Mouse (Mus musculus) limb, embryonic 15.5 days (tissue): ENCODE results near the gene Kcnq1. TPM values are rescaled to one million over a fixed set of nuclear protein-coding genes. Genes with fewer than 3 reads are reported as not detected.

Source experiments
- ATAC-seq: fragments of 200-750 bp; cut with Nextera tagmentation; 2 replicates; pipeline ENCODE4 v1.8.0; 2017; ENCODE audit warnings: low read depth, moderate TSS enrichment; ENCODE audit not compliant: insufficient number of reproducible peaks, low FRiP score, low TSS enrichment
- H3K27ac ChIP-seq: fragments of 300-500 bp; sonication (generic); 2 replicates; pipeline ENCODE4 v1.5.1; 2015; ENCODE audit warnings: moderate library complexity, mild to moderate bottlenecking, inconsistent platforms
- H3K27me3 ChIP-seq: fragments of 300-500 bp; sonication (generic); 2 replicates; pipeline ENCODE4 v1.6.1; 2015; ENCODE audit warnings: inconsistent platforms
- H3K36me3 ChIP-seq: fragments of 300-500 bp; sonication (generic); 2 replicates; pipeline ENCODE4 v1.6.1; 2015; ENCODE audit warnings: inconsistent platforms
- H3K4me1 ChIP-seq: fragments of 300-500 bp; sonication (generic); 2 replicates; pipeline ENCODE4 v1.6.1; 2015; ENCODE audit warnings: inconsistent platforms
- H3K4me2 ChIP-seq: fragments of 300-500 bp; sonication (generic); 2 replicates; pipeline ENCODE4 v1.6.1; 2015; ENCODE audit warnings: mild to moderate bottlenecking, inconsistent platforms
- H3K4me3 ChIP-seq: fragments of 300-500 bp; sonication (generic); 2 replicates; pipeline ENCODE4 v1.5.1; 2015; ENCODE audit warnings: mild to moderate bottlenecking, inconsistent platforms
- H3K9ac ChIP-seq: fragments of 300-500 bp; sonication (generic); 2 replicates; pipeline ENCODE4 v1.6.1; 2015; ENCODE audit warnings: inconsistent platforms
- H3K9me3 ChIP-seq: fragments of 300-500 bp; sonication (generic); 2 replicates; pipeline ENCODE4 v1.6.1; 2016; ENCODE audit warnings: inconsistent platforms
- WGBS: fragments of 180-500 bp; shearing (Covaris S2); methylation state at CpG from one replicate; pipeline ENCODE4 v1.1.7; 2015; 5-methylcytosine and 5-hydroxymethylcytosine counted together
- polyA plus RNA-seq: library from polyadenylated mRNA; unstranded; fragments of >200 nt; fragmentation: Nextera tagmentation; extraction: Ambion mirVana; gene quantifications from 2 replicates; pipeline ENCODE4 v1.2.1, GENCODE M21; 2015

The Kcnq1 gene
- 1.1 and 2.1 TPM in 2 replicates for polyA plus RNA-seq

GRCm38 (mm10) chr7:143106062-143106461, at the start of gene Kcnq1:
Kcnq1 (plus strand) TSS chr7:143106362.
- H3K27ac ChIP-seq = no peak within 1 kb of the TSS
- peaks cover 19% of the 10 kb centered on the region for H3K4me1 ChIP-seq
- WGBS = 67% methylated on average over 4 of the region's 4 CpGs
- no peaks in the 10 kb centered on the region for H3K36me3 ChIP-seq
- no peaks in the 10 kb centered on the region for H3K9me3 ChIP-seq
- peak within 1 kb of the TSS; percentile 17; the same call in 1 of the 2 replicates for H3K9ac ChIP-seq
- peak within 1 kb of the TSS; percentile 37 for H3K4me3 ChIP-seq
- ATAC-seq = no peak
- peak within 1 kb of the TSS; percentile 73 for H3K4me2 ChIP-seq
- peaks cover 54% of the 10 kb centered on the region for H3K27me3 ChIP-seq

- Histone ChIP-seq H3K27ac (peak overlapping the region; percentile 82; the same call in 1 of the 2 replicates), H3K4me2 (0 out of 2 replicates have a peak overlapping the region, but pooled peaks have one; percentile 12), H3K4me1 (peaks cover 81% of the 10 kb centered on the region), H3K36me3 (peaks cover 34% of the 10 kb centered on the region), H3K9me3 (no peaks in the 10 kb centered on the region), H3K4me3 (no peak overlapping the region), H3K27me3 (no peaks in the 10 kb centered on the region), H3K9ac (no peak overlapping the region)
- 80% methylated on average over 5 of the region's 5 CpGs for WGBS
- no peak for ATAC-seq
Measured at GRCm38 (mm10) chr7:143057023-143057422, 49.1 kb upstream of the Kcnq1 start.

GRCm38 (mm10) chr7:143057667-143058220, 48.4 kb upstream of the Kcnq1 start:
- no peak overlapping the region for H3K9ac ChIP-seq
- H3K4me2 ChIP-seq = peak overlapping the region; percentile 20; the same call in 1 of the 2 replicates
- H3K27ac ChIP-seq = peak overlapping the region; percentile 82
- H3K9me3 ChIP-seq = no peaks in the 10 kb centered on the region
- H3K4me1 ChIP-seq = peaks cover 81% of the 10 kb centered on the region
- ATAC-seq = no peak
- H3K36me3 ChIP-seq = peaks cover 42% of the 10 kb centered on the region
- H3K27me3 ChIP-seq = no peaks in the 10 kb centered on the region
- H3K4me3 ChIP-seq = no peak overlapping the region
- WGBS = 80% methylated on average over 9 of the region's 9 CpGs

- Histone ChIP-seq H3K4me2 (peak overlapping the region; percentile 20; the same call in 1 of the 2 replicates), H3K4me1 (peaks cover 81% of the 10 kb centered on the region), H3K9ac (no peak overlapping the region)
Measured at GRCm38 (mm10) chr7:143058221-143058697, 47.9 kb upstream of the Kcnq1 start.

GRCm38 (mm10) chr7:143059202-143059870, 46.8 kb upstream of the Kcnq1 start:
- ATAC-seq = no peak
- WGBS = 44% methylated on average over 5 of the region's 5 CpGs
- no peak overlapping the region for H3K9ac ChIP-seq
- no peaks in the 10 kb centered on the region for H3K9me3 ChIP-seq
- H3K36me3 ChIP-seq = peaks cover 57% of the 10 kb centered on the region
- 0 out of 2 replicates have a peak overlapping the region, but pooled peaks have one; percentile 20 for H3K4me2 ChIP-seq
- H3K27me3 ChIP-seq = no peaks in the 10 kb centered on the region
- H3K27ac ChIP-seq = peak overlapping the region; percentile 82
- H3K4me3 ChIP-seq = no peak overlapping the region
- peaks cover 80% of the 10 kb centered on the region for H3K4me1 ChIP-seq

More at GRCm38 (mm10) chr7:143058221-143058697, 47.9 kb upstream of the Kcnq1 start:
- ATAC-seq = no peak
- peaks cover 47% of the 10 kb centered on the region for H3K36me3 ChIP-seq
- H3K27ac ChIP-seq = peak overlapping the region; percentile 82
- WGBS = 66% methylated on average over 5 of the region's 5 CpGs
- no peaks in the 10 kb centered on the region for H3K27me3 ChIP-seq
- H3K9me3 ChIP-seq = no peaks in the 10 kb centered on the region
- no peak overlapping the region for H3K4me3 ChIP-seq

- 0 out of 2 replicates have a peak, but pooled peaks have one; percentile 17 for ATAC-seq
- peaks cover 50% of the 10 kb centered on the region for H3K4me1 ChIP-seq
- H3K4me2 ChIP-seq = no peak overlapping the region
- no peaks in the 10 kb centered on the region for H3K27me3 ChIP-seq
- peaks cover 75% of the 10 kb centered on the region for H3K36me3 ChIP-seq
- no peaks in the 10 kb centered on the region for H3K9me3 ChIP-seq
- no peak overlapping the region; the same call in 1 of the 2 replicates for H3K27ac ChIP-seq
- 51% methylated on average over 2 of the region's 2 CpGs for WGBS
- no peak overlapping the region for H3K9ac ChIP-seq
- no peak overlapping the region for H3K4me3 ChIP-seq
Measured at GRCm38 (mm10) chr7:143062704-143063103, 43.5 kb upstream of the Kcnq1 start.

GRCm38 (mm10) chr7:143064226-143064625, 41.9 kb upstream of the Kcnq1 start:
- H3K27me3 ChIP-seq = no peaks in the 10 kb centered on the region
- H3K9me3 ChIP-seq = no peaks in the 10 kb centered on the region
- ATAC-seq = no peak
- peaks cover 45% of the 10 kb centered on the region for H3K4me1 ChIP-seq
- H3K4me3 ChIP-seq = no peak overlapping the region
- peak overlapping the region; percentile 17; the same call in 1 of the 2 replicates for H3K27ac ChIP-seq
- peaks cover 74% of the 10 kb centered on the region for H3K36me3 ChIP-seq
- no peak overlapping the region for H3K9ac ChIP-seq
- 87% methylated on average over 6 of the region's 6 CpGs for WGBS
- no peak overlapping the region for H3K4me2 ChIP-seq

GRCm38 (mm10) chr7:143065692-143066091, 40.5 kb upstream of the Kcnq1 start:
- H3K9ac ChIP-seq = no peak overlapping the region
- no peaks in the 10 kb centered on the region for H3K9me3 ChIP-seq
- H3K27ac ChIP-seq = no peak overlapping the region
- no peak overlapping the region for H3K4me2 ChIP-seq
- H3K36me3 ChIP-seq = peaks cover 74% of the 10 kb centered on the region
- WGBS = 93% methylated on average over 2 of the region's 2 CpGs
- H3K4me1 ChIP-seq = peaks cover 40% of the 10 kb centered on the region
- H3K27me3 ChIP-seq = no peaks in the 10 kb centered on the region
- H3K4me3 ChIP-seq = no peak overlapping the region
- ATAC-seq = no peak

- no peak overlapping the region for H3K4me2 ChIP-seq
- no peak overlapping the region for H3K4me3 ChIP-seq
- no peak for ATAC-seq
- H3K9ac ChIP-seq = no peak overlapping the region
- H3K27ac ChIP-seq = peak overlapping the region; percentile 96
- WGBS = 56% methylated on average over 2 of the region's 2 CpGs
- no peaks in the 10 kb centered on the region for H3K9me3 ChIP-seq
- H3K4me1 ChIP-seq = peaks cover 41% of the 10 kb centered on the region
- H3K36me3 ChIP-seq = peaks cover 75% of the 10 kb centered on the region
- no peaks in the 10 kb centered on the region for H3K27me3 ChIP-seq
Measured at GRCm38 (mm10) chr7:143067469-143067868, 38.7 kb upstream of the Kcnq1 start.

- no peaks in the 10 kb centered on the region for H3K9me3 ChIP-seq
- 81% methylated on average over 3 of the region's 3 CpGs for WGBS
- no peak overlapping the region; the same call in 1 of the 2 replicates for H3K4me2 ChIP-seq
- no peak overlapping the region for H3K4me3 ChIP-seq
- peaks cover 38% of the 10 kb centered on the region for H3K4me1 ChIP-seq
- H3K36me3 ChIP-seq = peaks cover 71% of the 10 kb centered on the region
- ATAC-seq = no peak
- peak overlapping the region; percentile 96 for H3K27ac ChIP-seq
- H3K27me3 ChIP-seq = no peaks in the 10 kb centered on the region
- H3K9ac ChIP-seq = no peak overlapping the region
Measured at GRCm38 (mm10) chr7:143067897-143068296, 38.3 kb upstream of the Kcnq1 start.

GRCm38 (mm10) chr7:143068316-143068881, 37.8 kb upstream of the Kcnq1 start:
- peak overlapping the region; percentile 71 for H3K4me3 ChIP-seq
- peak overlapping the region; percentile 39; the same call in 1 of the 2 replicates for H3K9ac ChIP-seq
- 43% methylated on average over 13 of the region's 13 CpGs for WGBS
- H3K4me2 ChIP-seq = peak overlapping the region; percentile 52
- ATAC-seq = peak; percentile 0; the same call in 1 of the 2 replicates
- H3K27ac ChIP-seq = peak overlapping the region; percentile 96
- peaks cover 38% of the 10 kb centered on the region for H3K4me1 ChIP-seq
- H3K27me3 ChIP-seq = no peaks in the 10 kb centered on the region
- H3K9me3 ChIP-seq = no peaks in the 10 kb centered on the region
- peaks cover 67% of the 10 kb centered on the region for H3K36me3 ChIP-seq
